Mouse (Mus musculus): ENCODE results near the gene Iqcn. TPM values are rescaled to one million over a fixed set of nuclear protein-coding genes. Genes with fewer than 3 reads are reported as not detected.

The Iqcn gene
- polyA plus RNA-seq, 1 experiment from 2014 or later: 0.04 TPM

- no peak for ATAC-seq (ENCODE audit: low FRiP score, low read depth)
- Histone ChIP-seq H3K27me3 (no peaks in the 10 kb centered on the region), H3K4me3 (peak overlapping the region; percentile 5; the same call in 1 of the 2 replicates), H3K9ac (replicated peaks) (no peak overlapping the region), H3K9me3 (no peaks in the 10 kb centered on the region), H3K4me1 (peaks cover 35% of the 10 kb centered on the region), H3K36me3 (0 out of 2 replicates have a peak, but pooled peaks cover 10% of the 10 kb centered on the region), H3K4me2 (replicated peaks) (peak overlapping the region; percentile 71), H3K27ac (replicated peaks) (no peak overlapping the region)
- 94% methylated on average over 2 of the region's 2 CpGs for WGBS
Measured at GRCm38 (mm10) chr8:70701982-70702841, 1.0 kb upstream of the Iqcn start.

- no peak overlapping the region for H3K9ac ChIP-seq (replicated peaks)
- peaks cover 29% of the 10 kb centered on the region for H3K4me1 ChIP-seq
- no peak for ATAC-seq (ENCODE audit: low FRiP score, low read depth)
- no peaks in the 10 kb centered on the region for H3K9me3 ChIP-seq
- H3K4me3 ChIP-seq: no peak overlapping the region
- 87% methylated on average over 3 of the region's 3 CpGs for WGBS
- H3K27ac ChIP-seq (replicated peaks): no peak overlapping the region
- H3K36me3 ChIP-seq: 0 out of 2 replicates have a peak, but pooled peaks cover 10% of the 10 kb centered on the region
- H3K27me3 ChIP-seq: no peaks in the 10 kb centered on the region
- peak overlapping the region; percentile 32 for H3K4me2 ChIP-seq (replicated peaks)
Measured at GRCm38 (mm10) chr8:70702842-70703182, 445 bp upstream of the Iqcn start.

GRCm38 (mm10) chr8:70708281-70708680 lies 5.0 kb downstream of the Iqcn start:
- 92% methylated on average over 14 of the region's 14 CpGs for whole genome bisulfite sequencing
- Histone ChIP-seq H3K27ac (replicated peaks) (no peak overlapping the region), H3K9me3 (no peaks in the 10 kb centered on the region), H3K9ac (replicated peaks) (no peak overlapping the region), H3K4me3 (no peak overlapping the region), H3K4me1 (peaks cover 3% of the 10 kb centered on the region; the same call in 1 of the 2 replicates), H3K27me3 (0 out of 2 replicates have a peak, but pooled peaks cover 3% of the 10 kb centered on the region), H3K36me3 (0 out of 2 replicates have a peak, but pooled peaks cover 5% of the 10 kb centered on the region), H3K4me2 (replicated peaks) (no peak overlapping the region)
- ATAC-seq (ENCODE audit: low FRiP score, low read depth): no peak

- no peak overlapping the region for H3K27ac ChIP-seq (replicated peaks)
- 93% methylated on average over 9 of the region's 9 CpGs for whole genome bisulfite sequencing
- no peak overlapping the region for H3K9ac ChIP-seq (replicated peaks)
- H3K9me3 ChIP-seq: no peaks in the 10 kb centered on the region
- no peaks in the 10 kb centered on the region for H3K36me3 ChIP-seq
- H3K4me1 ChIP-seq: no peaks in the 10 kb centered on the region
- ATAC-seq (ENCODE audit: low FRiP score, low read depth): no peak
- no peak overlapping the region for H3K4me3 ChIP-seq
- no peak overlapping the region for H3K4me2 ChIP-seq (replicated peaks)
- H3K27me3 ChIP-seq: 0 out of 2 replicates have a peak, but pooled peaks cover 5% of the 10 kb centered on the region
Measured at GRCm38 (mm10) chr8:70709794-70710193, 6.5 kb downstream of the Iqcn start.

- Histone ChIP-seq H3K27ac (replicated peaks) (no peak overlapping the region), H3K36me3 (no peaks in the 10 kb centered on the region)
Measured at GRCm38 (mm10) chr8:70710296-70710695, 7.0 kb downstream of the Iqcn start.

GRCm38 (mm10) chr8:70711041-70711440 lies 7.8 kb downstream of the Iqcn start:
- Histone ChIP-seq H3K36me3 (no peaks in the 10 kb centered on the region), H3K27me3 (0 out of 2 replicates have a peak, but pooled peaks cover 5% of the 10 kb centered on the region), H3K4me2 (replicated peaks) (no peak overlapping the region), H3K4me3 (no peak overlapping the region), H3K4me1 (no peaks in the 10 kb centered on the region), H3K27ac (replicated peaks) (no peak overlapping the region), H3K9me3 (no peaks in the 10 kb centered on the region), H3K9ac (replicated peaks) (no peak overlapping the region)
- ATAC-seq (ENCODE audit: low FRiP score, low read depth): no peak
- WGBS: 88% methylated on average over 11 of the region's 11 CpGs

More at GRCm38 (mm10) chr8:70710296-70710695, 7.0 kb downstream of the Iqcn start:
- H3K27me3 ChIP-seq: 0 out of 2 replicates have a peak, but pooled peaks cover 5% of the 10 kb centered on the region
- H3K4me3 ChIP-seq: no peak overlapping the region
- no peak overlapping the region for H3K4me2 ChIP-seq (replicated peaks)
- ATAC-seq (ENCODE audit: low FRiP score, low read depth): no peak
- WGBS: 91% methylated on average over 1 of the region's 1 CpGs
- H3K9ac ChIP-seq (replicated peaks): no peak overlapping the region
- H3K4me1 ChIP-seq: no peaks in the 10 kb centered on the region
- H3K9me3 ChIP-seq: no peaks in the 10 kb centered on the region

GRCm38 (mm10) chr8:70713991-70714390 lies 10.7 kb downstream of the Iqcn start:
- 86% methylated on average over 7 of the region's 7 CpGs for WGBS
- H3K27me3 ChIP-seq: peaks cover 16% of the 10 kb centered on the region
- H3K27ac ChIP-seq (replicated peaks): no peak overlapping the region
- no peak overlapping the region for H3K4me3 ChIP-seq
- H3K36me3 ChIP-seq: no peaks in the 10 kb centered on the region
- no peaks in the 10 kb centered on the region for H3K9me3 ChIP-seq
- 0 out of 2 replicates have a peak, but pooled peaks cover 3% of the 10 kb centered on the region for H3K4me1 ChIP-seq
- H3K4me2 ChIP-seq (replicated peaks): no peak overlapping the region
- no peak overlapping the region for H3K9ac ChIP-seq (replicated peaks)
- ATAC-seq (ENCODE audit: low FRiP score, low read depth): no peak

- no peak overlapping the region for H3K9ac ChIP-seq (replicated peaks)
- no peaks in the 10 kb centered on the region for H3K36me3 ChIP-seq
- 0 out of 2 replicates have a peak, but pooled peaks cover 3% of the 10 kb centered on the region for H3K4me1 ChIP-seq
- peaks cover 21% of the 10 kb centered on the region for H3K27me3 ChIP-seq
- no peak overlapping the region for H3K4me2 ChIP-seq (replicated peaks)
- no peak for ATAC-seq (ENCODE audit: low FRiP score, low read depth)
- WGBS: 76% methylated on average over 2 of the region's 2 CpGs
- no peak overlapping the region for H3K4me3 ChIP-seq
- no peak overlapping the region for H3K27ac ChIP-seq (replicated peaks)
- H3K9me3 ChIP-seq: no peaks in the 10 kb centered on the region
Measured at GRCm38 (mm10) chr8:70715086-70715485, 11.8 kb downstream of the Iqcn start.

GRCm38 (mm10) chr8:70716521-70717400 lies 13.5 kb downstream of the Iqcn start:
- H3K4me3 ChIP-seq: no peak overlapping the region
- WGBS: 87% methylated on average over 40 of the region's 40 CpGs
- no peak overlapping the region for H3K4me2 ChIP-seq (replicated peaks)
- no peaks in the 10 kb centered on the region for H3K9me3 ChIP-seq
- H3K36me3 ChIP-seq: no peaks in the 10 kb centered on the region
- 0 out of 2 replicates have a peak, but pooled peaks cover 3% of the 10 kb centered on the region for H3K4me1 ChIP-seq
- peaks cover 22% of the 10 kb centered on the region for H3K27me3 ChIP-seq
- no peak overlapping the region for H3K9ac ChIP-seq (replicated peaks)
- H3K27ac ChIP-seq (replicated peaks): no peak overlapping the region
- no peak for ATAC-seq (ENCODE audit: low FRiP score, low read depth)

GRCm38 (mm10) chr8:70718297-70718696 lies 15.0 kb downstream of the Iqcn start, which contains the start of gene Gm3336:
TSS of gene Gm3336 (plus strand) at chr8:70718543.
- Histone ChIP-seq H3K4me3 (no peak within 1 kb of the TSS), H3K9me3 (no peaks in the 10 kb centered on the region), H3K9ac (replicated peaks) (no peak within 1 kb of the TSS), H3K4me2 (replicated peaks) (no peak within 1 kb of the TSS), H3K36me3 (no peaks in the 10 kb centered on the region), H3K27me3 (peaks cover 18% of the 10 kb centered on the region), H3K4me1 (0 out of 2 replicates have a peak, but pooled peaks cover 3% of the 10 kb centered on the region), H3K27ac (replicated peaks) (no peak within 1 kb of the TSS)
- WGBS: 3% methylated on average over 19 of the region's 19 CpGs
- no peak; the same call in 1 of the 2 replicates for ATAC-seq (ENCODE audit: low FRiP score, low read depth)

GRCm38 (mm10) chr8:70719796-70720270 lies 16.6 kb downstream of the Iqcn start:
- no peaks in the 10 kb centered on the region for H3K9me3 ChIP-seq
- no peak for ATAC-seq (ENCODE audit: low FRiP score, low read depth)
- WGBS: 70% methylated on average over 9 of the region's 9 CpGs
- peaks cover 17% of the 10 kb centered on the region for H3K27me3 ChIP-seq
- no peaks in the 10 kb centered on the region for H3K36me3 ChIP-seq
- H3K4me2 ChIP-seq (replicated peaks): no peak overlapping the region
- no peak overlapping the region for H3K4me3 ChIP-seq
- no peak overlapping the region for H3K27ac ChIP-seq (replicated peaks)
- H3K9ac ChIP-seq (replicated peaks): no peak overlapping the region
- 0 out of 2 replicates have a peak, but pooled peaks cover 3% of the 10 kb centered on the region for H3K4me1 ChIP-seq
